Mouse (Mus musculus) embryonic fibroblast, embryonic 13.5 days (primary cell): ENCODE data around the gene Hmga2.

ENCODE experiments used
- CTCF ChIP-seq: IDR thresholded peaks from 2 replicates; pipeline ENCODE4 v1.5.1; 2011; ENCODE audit warnings: mild to moderate bottlenecking, control low read depth, low read length, moderate library complexity, borderline replicate concordance; ENCODE audit not compliant: insufficient read depth
- POLR2A ChIP-seq: IDR thresholded peaks from 2 replicates; pipeline ENCODE4 v1.6.1; 2011; ENCODE audit warnings: low read depth, mild to moderate bottlenecking, control low read depth, low read length, moderate library complexity

GRCm38 (mm10) chr10:120388400-120388871 is 87.8 kb downstream of the Hmga2 start:
- TF ChIP-seq POLR2A (no peak), CTCF (no peak)
